Mouse (Mus musculus): ENCODE data around the gene Nbl1. TPM values are rescaled to one million over a fixed set of nuclear protein-coding genes. Genes with fewer than 3 reads are reported as not detected.
A peak's percentile ranks its signal among the peaks of the same experiment; 100 is the strongest.

The Nbl1 gene
- polyA plus RNA-seq, 1 experiment, result 160 TPM

GRCm38 (mm10) chr4:139081270-139081931 is 11.4 kb downstream of the Nbl1 start:
- H3K36me3 ChIP-seq (ENCODE audit: control insufficient read depth, insufficient read depth, low read length), result peaks cover 5% of the 10 kb centered on the region; the same call in 1 of the 2 replicates
- 86% methylated on average over 18 of the region's 18 CpGs for WGBS
- no peak overlapping the region for H3K4me3 ChIP-seq (ENCODE audit: low read depth, low read length)
- no peak for TF ChIP-seq CTCF (IDR thresholded peaks at IDR 0.05; ENCODE audit: extremely low read depth, insufficient read length, insufficient replicate concordance, low read depth, low read length)
- no peak for TF ChIP-seq POLR2A (IDR thresholded peaks at IDR 0.05; ENCODE audit: low read depth, low read length)
- H3K27ac ChIP-seq (ENCODE audit: insufficient read depth, low read depth, low read length), result no peak overlapping the region
- H3K4me1 ChIP-seq (ENCODE audit: control insufficient read depth, insufficient read depth, insufficient read length, low read length), result peaks cover 15% of the 10 kb centered on the region
- no peaks in the 10 kb centered on the region; the same call in 1 of the 2 replicates for H3K27me3 ChIP-seq (ENCODE audit: control insufficient read depth, insufficient read depth, low read length)

- TF ChIP-seq POLR2A (IDR thresholded peaks at IDR 0.05; ENCODE audit: low read depth, low read length), result no peak
- TF ChIP-seq CTCF (IDR thresholded peaks at IDR 0.05; ENCODE audit: extremely low read depth, insufficient read length, insufficient replicate concordance, low read depth, low read length), result no peak
- H3K36me3 ChIP-seq (ENCODE audit: control insufficient read depth, insufficient read depth, low read length), result peaks cover 5% of the 10 kb centered on the region; the same call in 1 of the 2 replicates
- no peak overlapping the region for H3K27ac ChIP-seq (ENCODE audit: insufficient read depth, low read depth, low read length)
- H3K27me3 ChIP-seq (ENCODE audit: control insufficient read depth, insufficient read depth, low read length), result peaks cover 5% of the 10 kb centered on the region
- H3K4me1 ChIP-seq (ENCODE audit: control insufficient read depth, insufficient read depth, insufficient read length, low read length), result peaks cover 18% of the 10 kb centered on the region
- H3K4me3 ChIP-seq (ENCODE audit: low read depth, low read length), result no peak overlapping the region
- WGBS, result 87% methylated on average over 7 of the region's 7 CpGs
Observed at GRCm38 (mm10) chr4:139080259-139080658, 12.5 kb downstream of the Nbl1 start.

GRCm38 (mm10) chr4:139079439-139079838 is 13.4 kb downstream of the Nbl1 start:
- no peak for TF ChIP-seq POLR2A (IDR thresholded peaks at IDR 0.05; ENCODE audit: low read depth, low read length)
- TF ChIP-seq CTCF (IDR thresholded peaks at IDR 0.05; ENCODE audit: extremely low read depth, insufficient read length, insufficient replicate concordance, low read depth, low read length), result no peak
- no peak overlapping the region for H3K27ac ChIP-seq (ENCODE audit: insufficient read depth, low read depth, low read length)
- peaks cover 13% of the 10 kb centered on the region for H3K27me3 ChIP-seq (ENCODE audit: control insufficient read depth, insufficient read depth, low read length)
- 89% methylated on average over 11 of the region's 11 CpGs for WGBS
- H3K4me3 ChIP-seq (ENCODE audit: low read depth, low read length), result no peak overlapping the region
- peaks cover 4% of the 10 kb centered on the region; the same call in 1 of the 2 replicates for H3K36me3 ChIP-seq (ENCODE audit: control insufficient read depth, insufficient read depth, low read length)
- H3K4me1 ChIP-seq (ENCODE audit: control insufficient read depth, insufficient read depth, insufficient read length, low read length), result peaks cover 24% of the 10 kb centered on the region

GRCm38 (mm10) chr4:139078726-139079125 is 14.1 kb downstream of the Nbl1 start:
- H3K27ac ChIP-seq (ENCODE audit: insufficient read depth, low read depth, low read length), result no peak overlapping the region
- H3K4me3 ChIP-seq (ENCODE audit: low read depth, low read length), result no peak overlapping the region
- TF ChIP-seq CTCF (IDR thresholded peaks at IDR 0.05; ENCODE audit: extremely low read depth, insufficient read length, insufficient replicate concordance, low read depth, low read length) (0 out of 2 replicates have a peak, but pooled peaks have one; percentile 6), POLR2A (IDR thresholded peaks at IDR 0.05; ENCODE audit: low read depth, low read length) (no peak)
- peaks cover 2% of the 10 kb centered on the region; the same call in 1 of the 2 replicates for H3K36me3 ChIP-seq (ENCODE audit: control insufficient read depth, insufficient read depth, low read length)
- 18% methylated on average over 4 of the region's 4 CpGs for WGBS
- peaks cover 26% of the 10 kb centered on the region for H3K4me1 ChIP-seq (ENCODE audit: control insufficient read depth, insufficient read depth, insufficient read length, low read length)
- peaks cover 20% of the 10 kb centered on the region for H3K27me3 ChIP-seq (ENCODE audit: control insufficient read depth, insufficient read depth, low read length)

- WGBS, result 30% methylated on average over 2 of the region's 2 CpGs
- no peak overlapping the region for H3K4me3 ChIP-seq (ENCODE audit: low read depth, low read length)
- TF ChIP-seq POLR2A (IDR thresholded peaks at IDR 0.05; ENCODE audit: low read depth, low read length), result no peak
- TF ChIP-seq CTCF (IDR thresholded peaks at IDR 0.05; ENCODE audit: extremely low read depth, insufficient read length, insufficient replicate concordance, low read depth, low read length), result peak; percentile 32; the same call in 1 of the 2 replicates
Observed at GRCm38 (mm10) chr4:139078313-139078712, 14.5 kb downstream of the Nbl1 start.

GRCm38 (mm10) chr4:139075915-139076314 is 16.9 kb downstream of the Nbl1 start:
- Histone ChIP-seq H3K27me3 (ENCODE audit: control insufficient read depth, insufficient read depth, low read length) (peaks cover 23% of the 10 kb centered on the region), H3K4me3 (ENCODE audit: low read depth, low read length) (peak overlapping the region; percentile 61; the same call in 1 of the 2 replicates), H3K36me3 (ENCODE audit: control insufficient read depth, insufficient read depth, low read length) (no peaks in the 10 kb centered on the region), H3K4me1 (ENCODE audit: control insufficient read depth, insufficient read depth, insufficient read length, low read length) (peaks cover 11% of the 10 kb centered on the region), H3K27ac (ENCODE audit: insufficient read depth, low read depth, low read length) (no peak overlapping the region)
- WGBS, result 18% methylated on average over 5 of the region's 5 CpGs
- TF ChIP-seq CTCF (IDR thresholded peaks at IDR 0.05; ENCODE audit: extremely low read depth, insufficient read length, insufficient replicate concordance, low read depth, low read length) (peak; percentile 44; the same call in 1 of the 2 replicates), POLR2A (IDR thresholded peaks at IDR 0.05; ENCODE audit: low read depth, low read length) (no peak)

More at GRCm38 (mm10) chr4:139078313-139078712, 14.5 kb downstream of the Nbl1 start:
- H3K27me3 ChIP-seq (ENCODE audit: control insufficient read depth, insufficient read depth, low read length), result peaks cover 23% of the 10 kb centered on the region
- H3K27ac ChIP-seq (ENCODE audit: insufficient read depth, low read depth, low read length), result no peak overlapping the region
- peaks cover 26% of the 10 kb centered on the region for H3K4me1 ChIP-seq (ENCODE audit: control insufficient read depth, insufficient read depth, insufficient read length, low read length)
- H3K36me3 ChIP-seq (ENCODE audit: control insufficient read depth, insufficient read depth, low read length), result peaks cover 2% of the 10 kb centered on the region; the same call in 1 of the 2 replicates

- H3K36me3 ChIP-seq (ENCODE audit: control insufficient read depth, insufficient read depth, low read length), result no peaks in the 10 kb centered on the region
- peak within 1 kb of the TSS; percentile 61 for H3K4me3 ChIP-seq (ENCODE audit: low read depth, low read length)
- no peak within 1 kb of the TSS for H3K27ac ChIP-seq (ENCODE audit: insufficient read depth, low read depth, low read length)
- no peak for TF ChIP-seq CTCF (IDR thresholded peaks at IDR 0.05; ENCODE audit: extremely low read depth, insufficient read length, insufficient replicate concordance, low read depth, low read length)
- TF ChIP-seq POLR2A (IDR thresholded peaks at IDR 0.05; ENCODE audit: low read depth, low read length), result no peak
- under 1% methylated on average over 75 of the region's 77 CpGs for WGBS
- H3K4me1 ChIP-seq (ENCODE audit: control insufficient read depth, insufficient read depth, insufficient read length, low read length), result peaks cover 11% of the 10 kb centered on the region
- peaks cover 23% of the 10 kb centered on the region for H3K27me3 ChIP-seq (ENCODE audit: control insufficient read depth, insufficient read depth, low read length)
Observed at GRCm38 (mm10) chr4:139075041-139075711, 17.6 kb downstream of the Nbl1 start, which contains the start of gene Htr6. Htr6 (minus strand) TSS chr4:139075570.
